Mouse (Mus musculus): Measurements from ENCODE around the gene Calr4.

The Calr4 gene

GRCm38 (mm10) chr4:109279689-109280458 is 45.6 kb downstream of the Calr4 start, which contains the start of gene Eps15:
Gene Eps15, plus strand, starts transcription at chr4:109280268.
- in situ Hi-C loops (cut with MboI, MseI) = loop anchor here in 1 of 2 experiments (10.0 kb wide), 1 partner anchor 1965 kb away; the partner anchor contains the start of gene Yipf1

DNA sequence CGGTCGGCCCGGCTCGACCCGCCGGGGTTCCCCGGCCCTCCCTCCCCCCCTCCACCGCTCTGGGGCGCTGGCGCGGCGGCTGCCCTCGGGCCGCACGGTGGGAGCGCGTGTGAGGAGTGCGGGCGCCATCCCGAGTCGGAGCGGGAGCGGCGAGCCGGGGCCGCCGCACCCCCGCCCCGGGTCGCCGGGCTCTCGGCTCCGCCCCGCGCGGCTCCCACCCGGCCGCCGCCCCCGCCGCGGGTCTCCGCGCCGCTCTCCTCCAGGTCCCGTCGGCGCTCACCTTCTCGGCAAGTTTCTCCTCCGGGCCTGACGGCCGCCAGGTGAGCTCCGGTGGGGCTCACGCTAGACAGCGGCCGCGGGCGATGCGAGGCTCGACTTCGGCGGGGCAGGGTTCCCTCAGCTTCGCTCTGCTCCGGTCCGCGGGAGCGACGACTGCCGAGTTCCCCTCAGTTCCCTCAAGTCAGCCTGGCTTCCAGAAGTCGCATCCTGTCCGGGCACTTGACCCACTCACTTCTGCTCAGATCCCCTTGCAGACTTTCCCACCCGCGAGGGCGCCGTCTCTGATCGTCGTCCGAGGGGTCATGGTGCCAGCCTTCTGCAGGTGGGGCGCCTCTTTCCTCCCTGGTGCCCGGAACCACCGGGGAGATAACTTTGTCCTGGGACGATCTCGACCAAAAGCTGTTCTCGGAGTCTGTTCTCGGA is 46.3 kb downstream of the Calr4 start:
- in situ Hi-C loops (cut with MboI, MseI) = no loop called here

DNA sequence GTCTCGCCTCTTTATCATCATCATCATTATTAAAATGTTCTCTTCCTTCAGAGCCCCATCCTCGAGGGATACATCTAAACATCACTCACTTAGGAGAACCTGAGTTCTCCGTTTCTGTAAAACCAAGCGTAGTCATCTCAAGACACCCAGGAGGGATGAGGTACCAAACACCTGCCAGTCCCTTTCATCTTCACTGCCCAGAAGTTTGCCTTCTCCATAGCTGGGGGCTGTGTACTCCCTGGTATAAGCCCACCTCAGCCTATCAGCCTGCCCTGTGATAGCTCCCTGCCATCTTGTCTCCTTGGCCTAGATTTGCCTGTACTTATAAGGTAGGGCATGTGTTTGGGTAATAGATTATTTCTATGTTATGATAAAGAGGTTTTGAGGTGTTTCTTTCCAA is 46.9 kb downstream of the Calr4 start:
- in situ Hi-C loops (cut with MboI, MseI) = no loop called here

DNA sequence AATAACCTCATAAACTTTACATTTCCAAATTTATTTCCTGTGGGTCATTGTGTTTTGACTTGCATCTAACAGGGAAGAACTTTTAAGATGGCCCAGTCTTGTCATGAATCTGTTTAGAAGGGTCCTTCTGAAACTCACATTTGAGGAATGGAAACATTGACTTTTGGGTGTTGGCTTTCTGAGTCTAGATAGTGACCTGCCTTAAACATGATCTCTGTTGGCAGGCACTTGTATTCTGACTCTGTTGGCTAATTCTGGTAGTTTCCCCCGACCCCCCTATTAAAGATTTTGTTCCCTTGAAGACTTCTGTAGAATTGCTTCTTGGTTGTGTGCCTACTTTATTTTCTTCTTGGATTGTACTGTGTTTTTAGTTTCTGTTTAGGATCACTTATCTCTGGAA is 47.7 kb downstream of the Calr4 start:
- in situ Hi-C loops (cut with MboI, MseI) = no loop called here

GRCm38 (mm10) chr4:109294629-109295028 is 60.3 kb downstream of the Calr4 start:
- in situ Hi-C loops (cut with MboI, MseI) = no loop called here

DNA sequence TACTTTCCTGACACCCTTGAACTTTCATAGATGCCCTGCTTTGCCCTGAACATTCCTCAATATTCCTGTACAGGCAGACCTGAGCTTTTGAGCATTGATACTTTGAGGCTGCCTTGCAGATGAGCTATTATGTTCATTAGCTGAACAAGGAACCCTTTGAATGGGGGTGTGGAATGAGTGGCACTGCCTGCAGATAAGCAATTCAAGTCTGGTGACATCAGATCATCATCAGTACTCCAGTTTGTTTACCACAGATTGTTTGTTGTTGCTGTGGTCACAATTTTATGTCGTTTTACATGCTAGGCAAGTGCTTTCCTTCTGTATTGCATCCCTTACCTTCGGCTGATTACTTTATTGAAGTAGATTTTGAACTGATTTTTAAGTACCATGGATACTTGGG is 62.2 kb downstream of the Calr4 start:
- in situ Hi-C loops (cut with MboI, MseI) = no loop called here

- in situ Hi-C loops (cut with MboI, MseI) = no loop called here
These were observed 64.9 kb downstream of the Calr4 start for GRCm38 (mm10) chr4:109299136-109299535.

Measured in T-helper 17 cell (primary cell).